Mouse (Mus musculus) embryonic facial prominence, embryonic 10.5 days (tissue): ENCODE results near the gene Prokr2. TPM values are rescaled to one million over a fixed set of nuclear protein-coding genes. Genes with fewer than 3 reads are reported as not detected.

Experiments
- DNase-seq: peaks from one replicate; pipeline ENCODE4 v3.0.0-alpha.2; 2017; ENCODE audit warnings: low spot score
- H3K27ac ChIP-seq: fragments of 300-500 bp; sonication (generic); replicated peaks from 2 replicates; pipeline ENCODE4 v1.5.1; 2016; ENCODE audit warnings: mild to moderate bottlenecking
- H3K27me3 ChIP-seq: fragments of 300-500 bp; sonication (generic); replicated peaks from 2 replicates; pipeline ENCODE4 v1.6.1; 2016; ENCODE audit warnings: low read depth, mild to moderate bottlenecking; ENCODE audit not compliant: poor library complexity, severe bottlenecking
- H3K36me3 ChIP-seq: fragments of 300-500 bp; sonication (generic); replicated peaks from 2 replicates; pipeline ENCODE4 v1.6.1; 2016; ENCODE audit warnings: mild to moderate bottlenecking, moderate library complexity
- H3K4me1 ChIP-seq: fragments of 300-500 bp; sonication (generic); 2 replicates; pipeline ENCODE4 v1.6.1; 2016
- H3K4me3 ChIP-seq: fragments of 300-500 bp; sonication (generic); 2 replicates; pipeline ENCODE4 v1.5.1; 2016; ENCODE audit warnings: mild to moderate bottlenecking, moderate library complexity
- H3K9me3 ChIP-seq: fragments of 300-500 bp; sonication (generic); 2 replicates; pipeline ENCODE4 v1.6.1; 2016; ENCODE audit warnings: mild to moderate bottlenecking
- WGBS: fragments of 180-500 bp; shearing (Covaris S2); methylation state at CpG from one replicate; pipeline ENCODE4 v1.1.7; 2016; 5-methylcytosine and 5-hydroxymethylcytosine counted together
- polyA plus RNA-seq: library from polyadenylated mRNA; unstranded; fragments of >200 nt; fragmentation: Nextera tagmentation; extraction: Ambion mirVana; gene quantifications from 2 replicates; pipeline ENCODE4 v1.2.1, GENCODE M21; 2016

Prokr2 gene
- polyA plus RNA-seq = 1.3 and 1.7 TPM in 2 replicates

GRCm38 (mm10) chr2:132385194-132385838 lies at the start of gene Prokr2:
Gene Prokr2, minus strand, starts transcription at chr2:132385447.
- no peaks in the 10 kb centered on the region for H3K9me3 ChIP-seq

DNA sequence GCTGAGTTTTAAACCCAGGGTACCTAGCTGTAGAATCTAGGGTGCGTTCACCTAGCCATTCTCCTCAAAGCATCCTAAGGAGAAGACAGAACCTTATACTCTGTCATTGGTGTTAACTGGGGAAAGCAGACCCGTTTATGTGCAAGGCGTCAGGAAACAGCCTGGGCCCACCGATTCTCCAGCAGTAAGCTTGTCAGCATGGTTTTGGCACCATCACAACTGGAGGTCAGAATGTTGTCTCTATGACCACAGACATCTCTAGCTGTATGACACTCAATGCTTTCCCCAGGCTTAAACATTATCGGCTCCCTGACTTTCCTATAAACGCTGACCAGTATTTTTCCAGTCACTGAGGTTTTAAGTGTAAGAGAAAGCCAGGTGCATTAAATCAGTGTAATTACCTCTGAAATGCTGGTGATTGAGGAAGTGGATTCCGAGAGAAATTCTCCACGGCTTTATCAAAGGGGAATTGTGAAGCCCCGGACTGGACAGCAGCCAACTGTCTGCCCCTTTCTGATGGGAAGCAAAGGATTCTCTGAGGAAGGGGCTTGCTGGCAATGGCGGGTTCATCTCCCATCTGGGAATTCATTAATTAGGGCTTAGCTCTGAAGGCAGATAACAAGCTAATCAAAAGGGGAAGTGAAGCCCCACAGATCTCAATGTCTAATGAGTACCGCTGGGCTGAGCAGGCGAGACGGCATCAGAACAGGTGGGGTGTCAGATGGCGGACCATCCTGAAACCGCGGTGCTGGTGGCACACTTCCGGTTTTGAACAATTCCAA lies 42.1 kb upstream of the Prokr2 start:
- no peaks in the 10 kb centered on the region for H3K27me3 ChIP-seq
- H3K4me1 ChIP-seq = peaks cover 12% of the 10 kb centered on the region
- 69% methylated on average over 17 of the region's 17 CpGs for WGBS
- peak; percentile 26 for DNase-seq
- no peak overlapping the region for H3K4me3 ChIP-seq
- H3K27ac ChIP-seq = no peak overlapping the region
- H3K36me3 ChIP-seq = no peaks in the 10 kb centered on the region
- H3K9me3 ChIP-seq = 0 out of 2 replicates have a peak, but pooled peaks cover 5% of the 10 kb centered on the region

More at GRCm38 (mm10) chr2:132385194-132385838, at the start of gene Prokr2:
- Histone ChIP-seq H3K27me3 (peaks cover 59% of the 10 kb centered on the region), H3K4me1 (peaks cover 16% of the 10 kb centered on the region), H3K36me3 (no peaks in the 10 kb centered on the region), H3K27ac (peak within 1 kb of the TSS; percentile 2; the same call in 1 of the 2 replicates), H3K4me3 (peak within 1 kb of the TSS; percentile 70)
- WGBS = 1% methylated on average over 29 of the region's 29 CpGs
- peak; percentile 72 for DNase-seq

GRCm38 (mm10) chr2:132425576-132425975 lies 40.3 kb upstream of the Prokr2 start:
- Histone ChIP-seq H3K9me3 (0 out of 2 replicates have a peak, but pooled peaks cover 5% of the 10 kb centered on the region), H3K27me3 (no peaks in the 10 kb centered on the region), H3K4me1 (peaks cover 12% of the 10 kb centered on the region), H3K4me3 (no peak overlapping the region), H3K36me3 (no peaks in the 10 kb centered on the region), H3K27ac (no peak overlapping the region)
- 83% methylated on average over 6 of the region's 6 CpGs for WGBS
- DNase-seq = no peak

DNA sequence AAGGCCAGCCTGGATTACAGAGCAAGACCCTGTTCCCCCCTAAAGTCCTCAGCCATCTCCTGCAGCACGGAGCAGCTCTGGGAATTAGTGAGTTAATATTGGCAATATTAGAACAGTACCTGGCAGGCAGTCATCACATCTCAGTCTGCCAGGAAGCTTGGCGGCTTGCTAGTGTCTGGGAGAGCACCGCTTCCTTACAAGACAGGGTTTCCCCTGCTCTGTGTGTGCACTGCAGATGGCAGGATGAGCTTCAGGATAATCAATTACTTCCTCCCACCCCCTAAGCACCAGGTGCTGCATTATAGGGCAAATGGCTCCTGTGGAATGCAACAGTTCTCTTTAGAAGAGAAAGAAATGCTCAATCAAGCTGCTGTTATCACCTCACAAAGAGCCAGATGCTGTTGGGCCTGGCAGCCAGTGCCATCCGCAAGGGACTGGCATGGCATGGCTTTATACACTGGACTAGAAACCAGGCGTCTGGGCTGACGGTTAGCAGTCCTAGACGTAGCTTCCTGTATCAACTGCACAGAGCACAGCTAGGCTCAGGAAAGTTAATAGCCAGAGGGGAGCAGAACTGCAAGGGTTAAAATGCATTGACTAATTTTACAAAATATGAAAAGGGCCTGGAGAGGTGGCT lies 38.3 kb upstream of the Prokr2 start:
- WGBS = 89% methylated on average over 7 of the region's 7 CpGs
- DNase-seq = no peak

DNA sequence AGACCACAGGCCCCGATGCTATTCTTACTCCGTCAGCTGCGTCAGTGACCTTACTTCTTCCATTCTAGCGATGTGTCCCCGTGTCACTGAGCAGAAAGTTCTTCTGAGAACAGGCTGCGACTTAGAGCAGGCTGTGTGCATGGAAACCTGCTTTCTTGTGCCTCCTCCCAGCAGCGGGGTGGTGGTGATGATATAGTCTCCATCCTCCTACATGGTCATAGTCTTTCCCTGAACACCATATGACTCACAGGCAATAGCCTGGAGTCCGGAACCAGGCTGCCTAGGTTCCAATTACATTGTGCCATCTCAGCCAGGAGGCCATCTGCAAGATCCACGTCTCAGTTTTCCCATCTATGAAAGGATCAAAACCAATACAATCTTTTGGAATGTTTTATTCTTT lies 37.6 kb upstream of the Prokr2 start:
- H3K36me3 ChIP-seq = no peaks in the 10 kb centered on the region
- 0 out of 2 replicates have a peak, but pooled peaks cover 5% of the 10 kb centered on the region for H3K9me3 ChIP-seq
- no peak overlapping the region for H3K27ac ChIP-seq
- peaks cover 9% of the 10 kb centered on the region for H3K4me1 ChIP-seq
- H3K4me3 ChIP-seq = no peak overlapping the region
- no peaks in the 10 kb centered on the region for H3K27me3 ChIP-seq
- 88% methylated on average over 9 of the region's 9 CpGs for WGBS
- no peak for DNase-seq

More for the DNA sequence above, 38.3 kb upstream of the Prokr2 start:
- 0 out of 2 replicates have a peak, but pooled peaks cover 5% of the 10 kb centered on the region for H3K9me3 ChIP-seq
- peaks cover 12% of the 10 kb centered on the region for H3K4me1 ChIP-seq
- no peak overlapping the region for H3K4me3 ChIP-seq
- H3K36me3 ChIP-seq = no peaks in the 10 kb centered on the region
- no peaks in the 10 kb centered on the region for H3K27me3 ChIP-seq
- H3K27ac ChIP-seq = no peak overlapping the region

DNA sequence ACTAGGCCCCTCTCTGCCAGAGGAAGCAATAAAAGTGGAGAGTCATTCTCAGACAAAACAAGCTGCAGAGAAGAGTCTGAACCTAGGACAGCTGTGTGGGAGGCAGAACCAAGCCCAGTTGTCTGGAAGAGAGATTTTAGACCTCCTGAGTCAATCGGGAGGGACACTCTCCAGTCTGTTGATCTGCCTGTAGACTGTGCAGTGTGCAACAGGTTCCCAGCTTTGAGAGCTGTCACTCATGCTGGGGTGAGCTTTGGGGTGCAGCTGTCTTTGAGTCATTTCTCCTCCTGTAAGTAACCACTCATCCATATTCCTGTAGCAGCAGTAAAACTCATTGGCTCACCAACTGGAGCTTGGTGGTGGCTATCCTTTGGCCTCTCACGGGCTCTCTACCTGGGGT lies 33.2 kb upstream of the Prokr2 start:
- 85% methylated on average over 2 of the region's 2 CpGs for WGBS
- DNase-seq = no peak
- no peaks in the 10 kb centered on the region for H3K36me3 ChIP-seq
- H3K27me3 ChIP-seq = no peaks in the 10 kb centered on the region
- H3K9me3 ChIP-seq = no peaks in the 10 kb centered on the region
- H3K4me3 ChIP-seq = no peak overlapping the region
- no peaks in the 10 kb centered on the region for H3K4me1 ChIP-seq
- H3K27ac ChIP-seq = no peak overlapping the region

- H3K9me3 ChIP-seq = no peaks in the 10 kb centered on the region
- H3K27ac ChIP-seq = no peak overlapping the region
- no peaks in the 10 kb centered on the region for H3K36me3 ChIP-seq
- DNase-seq = no peak
- 87% methylated on average over 4 of the region's 4 CpGs for WGBS
- no peaks in the 10 kb centered on the region for H3K27me3 ChIP-seq
- no peaks in the 10 kb centered on the region for H3K4me1 ChIP-seq
- no peak overlapping the region for H3K4me3 ChIP-seq
Measured at GRCm38 (mm10) chr2:132410126-132410525, 24.9 kb upstream of the Prokr2 start.

GRCm38 (mm10) chr2:132398136-132398535 lies 12.9 kb upstream of the Prokr2 start:
- H3K4me3 ChIP-seq = no peak overlapping the region
- H3K4me1 ChIP-seq = no peaks in the 10 kb centered on the region
- peaks cover 12% of the 10 kb centered on the region for H3K9me3 ChIP-seq
- no peak overlapping the region for H3K27ac ChIP-seq
- WGBS = 88% methylated on average over 8 of the region's 8 CpGs
- no peak for DNase-seq
- H3K27me3 ChIP-seq = no peaks in the 10 kb centered on the region
- no peaks in the 10 kb centered on the region for H3K36me3 ChIP-seq

DNA sequence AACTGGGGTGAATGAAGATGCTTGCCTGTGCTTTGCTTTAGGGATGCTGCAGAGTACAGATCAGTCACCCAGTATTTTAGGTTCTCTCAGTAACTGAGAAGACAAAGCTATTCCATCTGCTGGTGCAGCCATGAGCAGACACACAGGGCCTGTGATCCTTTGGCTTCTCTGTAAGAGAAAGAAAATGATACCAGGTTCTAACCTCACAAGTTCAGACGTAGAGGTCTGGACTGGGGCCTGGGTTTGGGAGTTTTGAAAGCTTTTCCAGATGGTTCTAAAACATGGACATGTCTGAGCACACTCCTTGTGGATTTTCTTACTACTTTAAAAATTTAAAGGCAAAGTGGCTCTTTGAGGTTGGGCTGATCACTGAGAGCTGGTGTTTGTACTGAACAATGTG lies 10.5 kb upstream of the Prokr2 start:
- H3K36me3 ChIP-seq = no peaks in the 10 kb centered on the region
- WGBS = 43% methylated on average over 1 of the region's 1 CpGs

GRCm38 (mm10) chr2:132390607-132391160 lies 5.4 kb upstream of the Prokr2 start:
- WGBS = 89% methylated on average over 8 of the region's 8 CpGs
- DNase-seq = no peak

More for the DNA sequence above, 10.5 kb upstream of the Prokr2 start:
- no peak overlapping the region for H3K4me3 ChIP-seq
- no peaks in the 10 kb centered on the region for H3K4me1 ChIP-seq
- H3K9me3 ChIP-seq = peaks cover 12% of the 10 kb centered on the region
- no peak overlapping the region for H3K27ac ChIP-seq
- no peak for DNase-seq
- H3K27me3 ChIP-seq = no peaks in the 10 kb centered on the region

GRCm38 (mm10) chr2:132389562-132389961 lies 4.3 kb upstream of the Prokr2 start:
- Histone ChIP-seq H3K9me3 (no peaks in the 10 kb centered on the region), H3K4me1 (peaks cover 11% of the 10 kb centered on the region), H3K27ac (no peak overlapping the region), H3K27me3 (peaks cover 33% of the 10 kb centered on the region), H3K36me3 (no peaks in the 10 kb centered on the region), H3K4me3 (no peak overlapping the region)
- DNase-seq = peak; percentile 47
- WGBS = 26% methylated on average over 7 of the region's 7 CpGs

More at GRCm38 (mm10) chr2:132390607-132391160, 5.4 kb upstream of the Prokr2 start:
- peaks cover 22% of the 10 kb centered on the region for H3K27me3 ChIP-seq
- no peaks in the 10 kb centered on the region for H3K36me3 ChIP-seq
- no peak overlapping the region for H3K4me3 ChIP-seq
- no peak overlapping the region for H3K27ac ChIP-seq
- H3K4me1 ChIP-seq = no peaks in the 10 kb centered on the region; the same call in 1 of the 2 replicates
- H3K9me3 ChIP-seq = no peaks in the 10 kb centered on the region

DNA sequence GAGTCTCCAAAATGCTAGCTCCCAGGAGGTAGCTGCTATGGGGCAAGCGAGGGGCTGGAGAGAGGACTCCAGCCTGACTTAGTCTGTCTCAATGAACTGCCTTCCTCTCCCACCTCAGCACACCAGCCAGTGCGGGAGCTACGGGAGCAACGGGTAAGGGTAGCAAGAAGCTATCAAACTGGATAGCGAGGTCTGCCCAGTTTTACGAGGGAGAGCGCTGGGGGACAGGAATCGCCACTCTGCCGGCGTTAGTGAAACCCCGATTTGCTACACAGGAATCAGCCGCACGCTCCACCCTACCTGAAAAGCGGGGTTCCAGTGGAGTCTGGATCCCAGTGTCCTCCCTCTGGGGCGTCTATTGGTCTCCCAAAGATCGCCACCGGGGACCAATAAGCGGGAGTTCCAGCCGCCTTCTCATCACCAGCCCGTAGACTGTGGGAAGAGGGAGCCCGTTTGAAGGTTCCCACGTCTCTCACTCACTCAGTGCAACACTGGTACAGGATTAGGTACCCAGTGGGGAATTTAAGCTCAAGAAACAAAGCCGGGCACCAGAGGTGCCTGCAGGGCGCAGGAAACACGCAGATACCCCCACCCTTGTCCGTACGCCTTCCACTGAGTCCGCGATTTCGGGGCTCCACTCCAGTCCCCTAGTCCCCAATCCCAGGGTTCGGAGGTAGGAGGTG lies 595 bp downstream of the Prokr2 start:
- Histone ChIP-seq H3K9me3 (no peaks in the 10 kb centered on the region), H3K4me1 (peaks cover 16% of the 10 kb centered on the region), H3K36me3 (no peaks in the 10 kb centered on the region), H3K4me3 (peak overlapping the region; percentile 70), H3K27ac (peak overlapping the region; percentile 2; the same call in 1 of the 2 replicates), H3K27me3 (peaks cover 59% of the 10 kb centered on the region)
- under 1% methylated on average over 31 of the region's 31 CpGs for WGBS
- DNase-seq = peak; percentile 53
